Mouse (Mus musculus): Measurements from ENCODE around the gene Ccr6.

DNA sequence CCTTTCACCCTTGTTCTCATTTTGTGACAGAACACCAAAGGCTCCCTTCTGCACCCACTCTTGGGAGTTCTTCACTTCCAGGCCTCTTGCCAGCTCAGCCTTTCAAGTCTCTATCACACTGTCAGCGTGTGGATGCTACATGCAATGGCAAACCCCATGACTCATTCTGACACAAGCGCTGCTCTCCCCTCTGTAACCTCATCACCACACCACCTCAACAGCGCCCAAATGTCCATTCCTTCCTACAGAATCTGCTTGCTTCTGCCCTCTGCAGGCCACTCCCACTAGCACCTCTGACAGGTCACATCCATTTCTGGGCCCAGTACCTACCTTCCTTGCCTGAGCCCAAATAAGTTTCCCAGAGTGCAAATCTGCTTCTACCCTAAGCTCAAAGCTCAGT lies 70.0 kb downstream of the Ccr6 start:
- peak; percentile 41; the same call in 1 of the 2 replicates for TF ChIP-seq CTCF (IDR thresholded peaks at IDR 0.05; ENCODE audit: insufficient read depth, low read length)
- no peak for TF ChIP-seq POLR2A (IDR thresholded peaks at IDR 0.05; ENCODE audit: borderline replicate concordance, extremely low read depth, low read depth, low read length)
